Mouse (Mus musculus) fat pad, adult 2 months (tissue): ENCODE data around the gene Trim80.
"Not testable (repeated sequence)": the region's sequence is repeated elsewhere in the genome, so short reads cannot be mapped to it uniquely, and the experiment has no call there.

Experiments
- DNase-seq: peaks from one replicate; pipeline ENCODE4 v3.0.0-alpha.2; 2011; ENCODE audit warnings: low read depth, low spot score; ENCODE audit errors: extremely low read depth

Trim80 gene

DNA sequence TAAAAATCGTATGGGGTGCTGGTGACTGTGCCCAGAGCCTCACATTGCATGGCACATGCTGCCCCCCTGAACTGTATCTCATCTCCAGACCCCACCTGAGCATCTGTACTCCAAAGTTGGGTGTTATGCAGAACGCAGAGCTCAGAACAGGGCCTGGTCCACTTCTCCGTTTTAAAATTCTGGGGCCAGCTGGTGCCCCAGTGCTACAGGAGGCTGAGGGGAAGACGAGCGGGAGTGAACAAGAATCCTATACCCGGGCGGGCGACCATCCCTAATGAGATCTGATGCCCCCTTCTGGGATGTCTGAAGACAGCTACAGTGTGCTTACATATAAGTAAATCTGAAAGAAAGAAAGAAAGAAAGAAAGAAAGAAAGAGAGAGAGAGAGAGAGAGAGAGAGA, 20.6 kb downstream of the Trim80 start:
- DNase-seq, result no peak

DNA sequence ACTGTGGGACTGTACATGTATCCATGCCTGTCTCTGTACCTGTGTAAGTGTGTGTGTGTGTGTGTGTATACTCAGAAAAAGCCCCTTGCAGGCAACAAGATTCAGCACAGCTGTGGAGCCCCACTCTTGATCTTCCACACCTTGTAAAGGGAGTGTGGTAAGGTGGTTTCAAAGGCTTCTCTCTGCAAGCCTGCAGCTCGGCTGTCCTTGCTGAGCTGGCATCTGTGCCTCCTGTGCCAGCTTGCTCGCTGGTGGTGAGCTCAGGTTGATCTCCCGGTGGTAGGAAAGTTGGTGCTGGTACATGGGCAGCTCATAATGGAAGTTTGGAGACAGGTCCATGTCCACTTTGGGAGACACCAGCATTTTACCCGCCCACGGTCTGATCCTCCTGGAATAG, 21.5 kb downstream of the Trim80 start:
- no peak for DNase-seq

DNA sequence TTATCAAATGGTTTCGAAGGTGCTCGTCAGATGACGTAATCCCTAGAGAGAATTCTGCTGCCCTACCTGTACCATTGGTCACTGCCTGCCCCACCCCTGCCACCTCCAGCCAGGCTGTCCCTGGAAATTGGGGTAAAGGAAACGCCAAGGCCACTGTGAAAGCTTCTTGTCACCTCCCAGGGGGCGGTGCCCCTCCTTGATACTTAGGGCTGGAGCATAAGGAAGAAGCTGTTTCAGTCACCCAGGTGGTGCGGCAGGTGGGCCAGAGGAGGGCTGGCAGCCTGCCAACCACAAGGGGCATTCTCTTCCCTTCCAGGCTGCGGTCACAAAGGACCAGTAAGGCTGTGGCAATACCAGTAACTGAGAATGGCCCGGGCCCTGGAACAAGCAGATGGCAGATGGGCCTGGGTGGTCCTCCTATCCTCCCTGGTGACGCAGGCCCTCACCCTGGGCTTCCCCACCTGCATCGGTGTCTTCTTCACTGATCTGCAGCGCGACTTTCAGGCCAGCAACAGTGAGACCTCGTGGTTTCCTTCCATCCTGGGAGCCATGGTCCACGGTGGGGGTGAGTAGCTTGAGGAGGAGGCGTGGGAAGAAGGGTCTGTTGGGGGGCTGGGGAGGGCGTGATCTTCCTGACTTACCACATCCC, 22.0 kb downstream of the Trim80 start, which contains the start of gene Slc16a5:
Gene Slc16a5 (plus strand): TSS at position 232 of the 649 bp plus-strand sequence.
- no peak for DNase-seq

DNA sequence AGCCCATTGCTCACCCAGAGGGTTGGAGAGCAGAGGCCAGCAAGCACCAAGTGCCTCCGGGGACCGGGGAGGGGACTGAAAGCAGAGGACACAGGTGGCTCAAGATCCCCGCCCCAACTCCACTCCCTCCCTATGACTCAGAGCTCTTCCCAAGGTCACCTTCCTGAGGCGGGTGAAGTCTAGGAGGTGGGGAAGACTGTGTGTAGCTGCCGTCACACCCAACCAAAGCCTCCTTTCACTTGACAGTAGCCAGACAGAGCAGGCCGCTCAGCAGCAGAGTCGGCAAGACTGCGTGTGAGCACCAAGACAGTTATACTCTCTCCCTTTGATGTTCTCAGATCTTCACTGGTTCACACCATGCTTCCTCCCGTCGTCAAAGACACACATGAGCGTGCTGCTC, 23.1 kb downstream of the Trim80 start:
- no peak for DNase-seq

DNA sequence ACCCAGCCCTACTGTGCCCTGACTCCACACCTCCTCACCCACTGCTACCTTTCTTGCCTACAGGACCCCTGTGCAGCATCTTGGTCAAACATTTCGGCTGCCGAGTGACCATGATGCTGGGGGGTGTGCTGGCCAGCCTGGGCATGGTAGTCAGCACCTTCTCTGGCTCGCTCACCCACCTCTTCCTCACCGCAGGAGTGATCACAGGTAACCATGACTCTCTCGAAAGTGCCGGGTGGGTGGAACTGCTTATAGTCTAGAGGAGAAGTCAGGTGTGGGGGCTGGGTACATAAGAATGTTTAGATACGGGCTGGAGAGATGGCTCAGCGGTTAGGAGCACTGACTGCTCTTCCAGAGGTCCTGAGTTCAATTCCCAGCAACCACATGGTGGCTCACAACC, 24.5 kb downstream of the Trim80 start:
- no peak for DNase-seq

DNA sequence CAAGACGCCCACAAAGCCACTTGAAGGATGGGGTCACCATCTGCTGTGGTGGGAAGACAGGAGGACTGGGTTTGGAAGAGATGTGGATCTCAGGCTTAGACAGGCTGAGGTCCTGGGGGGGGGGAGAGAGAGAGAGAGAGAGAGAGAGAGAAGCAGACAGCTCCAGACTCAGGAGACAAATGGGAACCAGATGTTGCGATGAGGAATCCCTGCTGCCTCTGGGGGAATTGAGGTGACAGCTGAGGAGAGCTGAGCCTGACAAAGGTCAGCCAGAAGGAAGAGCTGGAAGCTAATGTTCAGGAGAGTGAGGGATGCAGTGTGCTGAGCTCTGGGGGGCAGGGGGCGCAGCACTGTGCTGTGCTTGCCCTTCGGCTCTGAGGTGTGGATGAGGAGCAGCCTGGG, 26.9 kb downstream of the Trim80 start:
- no peak for DNase-seq

DNA sequence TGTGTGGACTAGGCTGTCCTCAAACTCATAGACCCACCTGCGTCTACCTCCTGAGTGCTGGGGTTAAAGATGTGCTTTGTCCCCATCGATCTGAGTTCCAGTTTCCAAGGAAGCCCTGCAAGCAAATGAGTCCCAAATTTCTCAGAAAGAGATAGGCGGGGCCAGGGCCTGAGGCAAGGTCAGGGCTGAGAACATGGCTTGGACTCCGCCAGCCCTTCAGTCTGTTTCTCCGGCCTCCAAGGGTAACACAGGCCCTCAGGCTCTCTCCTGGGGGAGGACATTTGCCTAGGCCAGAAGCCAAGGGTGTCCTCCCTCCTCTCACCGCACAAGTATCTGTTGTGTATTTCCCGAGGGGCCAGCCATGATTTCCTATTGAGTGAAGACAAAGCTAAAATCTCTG, 31.8 kb downstream of the Trim80 start:
- DNase-seq, result no peak

DNA sequence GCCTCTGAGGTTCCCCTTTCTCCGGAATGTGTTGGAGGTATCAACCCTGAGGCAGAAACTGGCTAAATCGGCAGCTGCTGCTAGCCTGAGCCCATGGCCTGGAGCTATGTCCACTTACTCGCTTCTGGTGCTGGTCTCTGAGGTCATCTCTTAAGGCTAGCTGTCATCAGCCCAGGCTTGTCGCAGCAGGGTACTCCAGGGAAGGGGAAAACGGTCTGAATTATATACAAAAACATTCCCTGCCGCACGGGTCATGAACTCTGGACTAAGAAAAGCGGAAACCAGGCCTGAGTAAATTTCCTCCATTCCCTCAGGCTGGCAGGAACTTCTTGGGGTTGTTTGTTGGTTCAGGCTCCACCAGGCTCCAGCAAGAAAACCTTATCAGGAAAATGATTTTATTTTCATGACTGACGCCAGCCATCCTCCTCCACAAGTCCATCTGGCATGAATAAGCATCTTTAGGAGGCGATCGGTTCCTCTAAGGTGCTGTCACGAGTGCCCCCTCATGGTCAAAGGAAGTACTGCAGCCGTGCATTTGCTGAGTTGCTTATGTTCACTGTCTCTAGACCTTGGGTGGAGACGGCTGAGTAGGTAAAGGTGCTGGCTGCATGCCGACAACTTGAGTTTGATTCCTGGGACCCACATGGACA, 33.4 kb downstream of the Trim80 start:
- peak; percentile 23 for DNase-seq

DNA sequence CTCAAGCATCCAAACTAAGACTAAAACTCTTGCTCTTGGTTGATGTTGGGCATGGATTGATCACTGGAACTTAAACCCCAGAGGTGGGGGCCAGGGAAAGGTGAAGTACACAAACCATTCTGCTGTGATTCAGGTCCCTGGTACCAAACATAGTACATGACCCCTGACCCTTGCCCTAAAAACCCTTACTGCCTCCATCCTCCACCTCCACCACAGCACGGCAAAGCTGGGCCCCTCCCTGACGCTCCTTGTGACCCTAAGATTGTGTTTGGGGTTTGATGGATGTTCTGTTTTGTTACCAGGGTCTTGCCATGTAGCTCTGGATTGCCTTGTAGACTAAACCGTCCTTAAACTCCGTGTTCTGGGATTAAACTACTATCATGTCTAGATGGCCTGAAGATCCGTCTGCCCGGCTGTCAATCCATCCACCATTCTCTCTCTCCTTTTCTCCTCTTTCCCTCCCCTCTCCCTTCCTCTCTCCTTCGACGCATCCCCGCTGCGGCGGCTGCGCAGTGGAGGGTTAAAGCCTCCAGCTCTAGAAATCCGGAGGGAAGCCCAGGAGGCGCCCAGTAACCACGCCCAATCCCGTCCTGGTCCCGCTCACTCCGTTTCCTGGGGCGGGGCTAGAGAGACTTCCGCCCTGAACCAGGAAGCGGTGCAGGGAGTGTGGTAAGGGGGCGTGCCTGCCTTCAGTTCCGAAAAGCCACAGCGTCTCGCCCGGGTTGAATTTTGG, 34.8 kb downstream of the Trim80 start, which contains the start of gene Armc7:
Gene Armc7 (plus strand): TSS at position 643 of the 733 bp plus-strand sequence.
- no peak for DNase-seq

DNA sequence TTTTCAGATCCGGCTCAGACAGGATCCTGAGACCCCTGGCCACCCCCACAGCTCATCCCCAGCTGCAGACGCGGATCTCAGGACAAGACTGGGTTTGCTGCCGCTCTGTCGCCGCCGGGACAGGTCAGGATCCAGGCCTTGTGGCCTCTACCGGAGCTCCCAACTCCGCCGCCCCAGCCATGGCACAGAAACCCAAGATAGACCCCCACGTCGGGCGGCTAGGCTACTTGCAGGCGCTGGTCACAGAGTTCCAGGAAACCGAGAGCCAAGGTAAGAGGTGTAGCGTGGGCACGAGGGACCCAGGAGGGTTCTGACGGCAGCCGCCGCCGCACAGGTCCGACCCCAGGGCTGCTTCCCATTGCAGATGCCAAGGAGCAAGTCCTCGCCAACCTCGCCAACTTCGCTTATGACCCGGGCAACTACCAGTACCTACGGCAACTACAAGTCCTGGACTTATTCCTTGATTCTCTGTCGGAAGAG, 35.5 kb downstream of the Trim80 start:
- no peak for DNase-seq

DNA sequence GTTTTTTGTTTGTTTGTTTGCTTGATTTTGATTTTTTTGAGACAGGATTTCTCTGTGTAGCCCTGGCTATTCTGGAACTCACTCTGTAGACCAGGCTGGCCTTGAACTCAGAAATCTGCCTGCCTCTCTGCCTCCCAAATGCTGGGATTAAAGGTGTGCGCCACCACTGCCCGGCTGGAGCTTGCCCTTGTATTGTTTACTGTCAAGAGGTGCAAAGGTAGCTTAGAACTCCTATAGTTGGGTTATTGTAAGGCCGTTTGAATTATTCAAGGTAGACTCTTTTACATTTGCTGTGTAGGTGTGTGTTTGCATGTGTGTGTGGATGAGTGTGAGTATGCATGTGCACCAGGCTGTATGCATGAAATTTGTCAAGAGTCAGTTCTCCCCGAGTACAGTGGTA, 36.3 kb downstream of the Trim80 start:
- not testable (repeated sequence) for DNase-seq

DNA sequence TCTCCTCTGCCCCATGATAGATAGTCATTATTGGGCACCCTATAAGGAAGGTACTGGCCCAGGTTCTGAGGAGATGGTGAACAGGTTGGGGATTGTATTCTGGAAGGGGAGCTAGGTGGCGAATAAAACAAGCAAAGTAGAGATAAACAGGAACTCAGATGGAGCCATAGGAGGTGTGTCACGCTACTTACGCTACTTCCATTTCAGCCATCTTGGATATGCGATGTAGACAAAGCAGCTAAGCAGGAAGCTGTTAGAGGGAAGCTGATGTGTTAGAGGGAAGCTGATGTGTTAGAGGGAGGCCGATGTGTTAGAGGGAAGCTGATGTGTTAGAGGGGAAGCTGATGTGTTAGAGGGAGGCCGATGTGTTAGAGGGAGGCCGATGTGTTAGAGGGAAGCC, 37.0 kb downstream of the Trim80 start:
- not testable (repeated sequence) for DNase-seq

DNA sequence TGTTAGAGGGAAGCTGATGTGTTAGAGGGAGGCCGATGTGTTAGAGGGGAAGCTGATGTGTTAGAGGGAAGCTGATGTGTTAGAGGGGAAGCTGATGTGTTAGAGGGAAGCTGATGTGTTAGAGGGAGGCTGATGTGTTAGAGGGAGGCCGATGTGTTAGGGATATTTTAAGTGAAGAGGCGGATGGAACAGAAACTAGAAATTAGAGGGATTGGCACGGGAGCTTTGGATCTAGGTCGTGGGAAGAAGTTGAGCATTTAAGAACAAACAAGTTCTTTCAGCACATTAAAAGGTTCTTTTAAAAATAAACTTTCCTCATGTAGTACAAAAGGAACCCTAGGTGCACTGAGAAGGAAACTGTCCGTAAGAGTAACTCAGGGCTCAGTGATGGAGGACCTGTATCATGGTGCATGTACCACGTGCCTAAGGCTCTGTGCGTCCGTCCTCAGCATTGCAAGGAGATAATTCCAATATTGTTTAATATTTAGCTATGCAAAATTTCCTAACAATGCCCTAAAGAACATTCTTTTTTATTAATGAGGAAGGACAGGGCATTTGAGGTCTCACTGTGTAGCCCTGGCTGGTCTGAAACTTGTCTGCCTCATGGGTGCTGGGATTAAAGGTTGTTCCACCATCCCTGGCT, 38.1 kb downstream of the Trim80 start:
- DNase-seq, result no peak

DNA sequence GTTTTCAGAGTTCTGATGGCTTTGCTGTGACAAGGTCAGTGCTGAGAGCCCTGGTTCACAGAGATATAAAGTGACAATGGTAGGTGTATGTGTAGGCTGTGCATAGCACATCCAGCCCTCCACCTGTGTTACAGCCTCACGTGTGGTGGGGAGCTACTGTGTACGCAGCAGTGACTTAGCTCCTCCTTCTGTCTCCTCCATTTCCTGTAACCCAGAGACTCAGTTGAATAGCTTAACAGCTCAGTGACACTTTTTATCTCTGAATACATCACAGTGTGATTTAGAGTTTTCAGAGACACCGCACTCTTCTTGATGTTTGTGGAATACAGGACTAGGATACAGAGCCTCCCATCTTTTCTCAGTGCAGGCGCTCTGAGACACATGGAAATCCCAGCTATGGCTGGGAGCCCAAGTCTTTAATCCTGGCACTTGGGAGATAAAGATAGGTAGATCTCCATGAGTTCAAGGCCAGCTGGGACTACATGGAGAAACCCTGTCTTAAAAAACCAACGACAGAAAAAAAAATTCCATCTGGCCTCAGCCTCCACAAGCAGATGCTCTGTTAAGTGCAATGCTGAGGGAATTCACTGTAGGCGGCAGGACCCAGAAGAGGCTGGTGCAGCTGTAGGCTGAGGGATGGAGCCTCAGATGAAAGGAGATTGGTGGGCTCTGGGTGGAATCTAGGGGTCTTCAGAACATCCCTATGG, 41.4 kb downstream of the Trim80 start:
- DNase-seq, result no peak

DNA sequence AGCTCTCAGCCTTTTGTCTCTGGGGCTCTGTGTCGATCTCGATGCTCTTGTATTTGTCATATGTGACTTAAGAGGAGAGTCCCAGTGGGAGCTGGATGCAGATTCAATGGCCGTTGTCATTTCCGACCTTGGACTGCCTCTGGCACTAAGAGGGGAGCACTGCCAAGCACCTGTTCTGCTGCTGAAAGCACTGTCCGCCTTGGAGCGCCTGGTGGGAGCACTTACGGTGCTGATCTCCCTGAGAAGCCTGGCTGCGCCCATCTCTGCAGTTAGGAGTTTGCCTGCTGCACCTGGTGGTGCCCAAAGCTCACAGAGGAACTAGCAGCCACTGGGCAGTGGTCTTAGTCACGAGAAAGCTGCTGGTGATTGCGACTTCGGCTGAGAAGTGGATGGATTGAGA, 42.9 kb downstream of the Trim80 start:
- no peak for DNase-seq

DNA sequence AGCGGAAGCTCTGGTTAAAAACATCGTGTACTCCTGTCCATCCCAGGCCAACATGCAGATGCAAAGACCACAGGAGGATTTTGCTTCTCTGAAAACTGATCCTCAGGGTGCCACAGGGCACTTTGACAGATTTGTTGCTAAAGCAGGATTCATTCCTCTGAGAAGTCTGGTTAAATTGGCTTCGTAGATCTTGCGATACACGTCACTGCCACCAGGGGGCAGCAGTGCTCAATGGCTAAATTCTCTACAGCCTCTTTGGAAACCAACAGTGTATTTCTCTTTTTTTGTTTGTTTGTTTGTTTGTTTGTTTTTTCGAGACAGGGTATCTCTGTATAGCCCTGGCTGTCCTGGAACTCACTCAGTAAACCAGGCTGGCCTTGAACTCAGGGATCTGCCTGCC, 43.4 kb downstream of the Trim80 start:
- no peak for DNase-seq

DNA sequence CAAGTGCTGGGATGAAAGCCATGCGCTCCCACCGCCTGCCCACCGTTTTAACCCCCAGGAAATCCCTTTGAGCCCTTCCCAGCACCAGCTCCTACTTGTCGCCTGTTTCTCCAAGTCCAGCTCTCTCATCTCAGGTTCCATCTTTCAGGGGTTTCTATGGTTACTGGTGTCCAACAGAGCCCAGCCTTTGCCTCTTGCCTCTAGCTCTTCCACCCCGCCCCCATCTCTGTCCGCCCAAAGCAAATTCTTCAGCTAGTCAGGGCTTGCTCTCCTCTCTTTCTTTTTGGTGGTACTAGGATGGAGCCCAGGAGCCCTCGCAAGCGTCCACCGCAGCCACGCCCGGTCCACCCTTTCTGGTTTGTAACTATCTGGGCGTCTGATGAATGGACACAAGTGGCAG, 44.8 kb downstream of the Trim80 start:
- DNase-seq, result no peak

DNA sequence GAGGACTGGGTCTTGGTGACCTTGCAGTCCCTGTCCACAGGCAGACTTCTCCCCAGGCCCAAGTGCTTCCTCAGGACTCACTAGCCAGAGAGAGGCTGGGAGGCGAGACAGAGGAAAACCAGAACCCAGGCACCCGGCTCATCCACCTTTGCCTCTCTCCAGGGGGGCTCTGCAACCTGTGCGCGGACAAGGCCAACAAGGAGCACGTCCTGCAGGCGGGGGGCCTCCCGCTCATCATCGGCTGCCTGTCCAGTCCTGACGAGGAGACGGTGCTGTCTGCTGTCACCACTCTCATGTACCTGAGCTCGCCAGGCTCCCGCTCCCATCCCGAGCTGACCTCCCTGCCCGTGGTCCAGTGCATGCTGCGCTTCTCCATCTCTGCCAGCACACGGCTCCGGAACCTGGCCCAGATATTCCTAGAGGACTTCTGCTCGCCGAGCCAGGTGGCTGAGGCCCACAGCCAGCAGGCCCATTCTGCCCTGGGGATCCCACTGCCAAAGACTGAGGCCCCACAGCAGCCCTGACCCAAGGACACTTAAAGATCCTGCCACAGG, 48.3 kb downstream of the Trim80 start:
- no peak for DNase-seq

DNA sequence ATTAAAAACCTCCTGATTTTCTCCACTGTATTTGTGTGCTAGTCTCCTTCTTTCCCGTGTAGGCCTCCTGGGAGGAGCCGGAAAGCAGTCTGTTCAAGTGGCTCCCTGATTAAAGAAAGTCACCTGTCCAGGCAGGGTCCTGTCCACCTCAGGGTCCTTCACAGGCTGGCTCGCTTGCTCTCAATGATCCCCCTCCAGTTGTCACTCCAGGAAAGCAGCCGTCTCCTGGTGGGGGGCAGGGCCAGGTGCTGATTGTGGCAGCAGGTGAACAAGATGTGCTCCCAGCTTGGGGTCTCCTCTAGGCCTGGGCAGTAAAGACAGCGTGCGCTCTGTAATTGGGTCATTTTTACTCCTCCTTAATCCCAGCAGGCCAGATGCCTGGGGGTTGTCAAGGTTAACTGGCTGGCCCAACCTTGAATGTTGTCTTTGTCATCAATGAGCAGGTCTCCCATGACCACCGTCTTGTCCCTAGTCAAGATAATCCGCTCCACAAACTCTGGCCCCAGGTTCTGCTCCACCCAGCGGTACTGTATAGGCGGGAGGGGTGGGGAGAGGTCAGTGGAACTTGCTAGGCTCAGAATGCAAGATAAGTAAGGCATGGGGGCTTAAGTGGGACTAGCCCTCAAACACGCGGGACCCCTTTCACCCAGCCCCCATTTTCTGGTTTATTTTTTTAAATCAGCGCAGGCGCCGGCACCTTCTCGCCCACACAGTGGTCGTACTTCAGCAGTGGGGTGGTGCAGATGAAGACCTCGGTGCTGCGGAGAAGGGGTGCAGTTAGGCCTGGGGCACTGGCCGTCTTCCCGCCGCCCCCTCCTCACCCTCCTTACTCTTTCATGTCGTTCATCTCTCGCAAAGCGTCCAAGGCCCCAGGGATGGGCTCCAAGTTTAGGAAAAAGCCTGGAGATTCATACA, 50.4 kb downstream of the Trim80 start:
- no peak for DNase-seq
